Mouse (Mus musculus) kidney, adult 2 months (tissue): ENCODE measurements around the gene Nup107. TPM values are rescaled to one million over a fixed set of nuclear protein-coding genes. Genes with fewer than 3 reads are reported as not detected.

Experiments
- DNase-seq: peaks from one replicate; pipeline ENCODE4 v3.0.0; 2021
- H3K27ac ChIP-seq: fragments of 200-500 bp; 2 replicates; pipeline ENCODE4 v1.5.1; 2012; ENCODE audit warnings: low read depth, low read length, control low read depth, inconsistent platforms; ENCODE audit not compliant: insufficient read depth
- H3K27me3 ChIP-seq: fragments of 200-500 bp; replicated peaks from 2 replicates; pipeline ENCODE4 v1.6.1; 2012; ENCODE audit warnings: mild to moderate bottlenecking, moderate library complexity, low read length, inconsistent platforms; ENCODE audit not compliant: control insufficient read depth, insufficient read depth
- H3K36me3 ChIP-seq: fragments of 200-500 bp; 2 replicates; pipeline ENCODE4 v1.6.1; 2012; ENCODE audit warnings: mild to moderate bottlenecking, moderate library complexity, low read length, inconsistent platforms; ENCODE audit not compliant: control insufficient read depth, insufficient read depth
- H3K4me1 ChIP-seq: fragments of 200-500 bp; 2 replicates; pipeline ENCODE4 v1.6.1; 2011; ENCODE audit warnings: low read length; ENCODE audit not compliant: control insufficient read depth, insufficient read depth
- H3K4me3 ChIP-seq: fragments of 200-500 bp; 2 replicates; pipeline ENCODE4 v1.5.1; 2011; ENCODE audit warnings: mild to moderate bottlenecking, low read depth, low read length, control low read depth; ENCODE audit not compliant: insufficient read depth
- CTCF ChIP-seq: fragments of 200-500 bp; conservative IDR thresholded peaks from 2 replicates; pipeline ENCODE4 v1.5.1; 2011; ENCODE audit warnings: low read depth, mild to moderate bottlenecking, control low read depth, low read length, moderate library complexity, mixed read lengths; ENCODE audit not compliant: insufficient read depth, insufficient read length
- POLR2A ChIP-seq: fragments of 200-500 bp; IDR thresholded peaks from one replicate; pipeline ENCODE4 v1.6.1; 2011; ENCODE audit warnings: low read depth, low read length, control low read depth
- WGBS: fragments of 180-500 bp; shearing (Covaris S2); methylation state at CpG from one replicate; pipeline ENCODE4 v1.1.7; 2018; 5-methylcytosine and 5-hydroxymethylcytosine counted together
- polyA plus RNA-seq: library from polyadenylated mRNA; depleted of rRNA; stranded (reverse); fragments of >200 nt; gene quantifications from 2 replicates; pipeline ENCODE4 v1.2.3, GENCODE M21; 2012

Gene Nup107
- polyA plus RNA-seq, 1 experiment, result 4.6 TPM

DNA sequence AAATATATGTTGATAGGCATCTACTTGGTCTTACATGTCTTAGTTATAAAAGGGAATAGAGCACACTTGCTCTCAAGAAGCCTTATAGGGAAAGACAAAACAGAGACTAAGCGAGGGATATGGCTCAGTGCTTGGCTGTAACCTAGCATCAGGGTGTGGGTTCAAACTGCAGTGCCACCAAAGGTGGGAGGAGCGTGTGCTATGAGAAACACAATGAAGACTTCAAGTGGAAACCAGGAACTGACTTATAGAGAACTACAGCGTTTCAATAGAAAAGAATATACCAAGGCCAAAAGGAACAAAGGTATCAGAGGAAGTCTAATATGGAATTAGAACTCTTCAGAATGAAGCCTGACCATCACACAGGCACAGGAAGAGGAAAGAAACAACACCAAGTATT, 38.3 kb upstream of the Nup107 start:
- no peak for DNase-seq
- 80% methylated on average over 3 of the region's 3 CpGs for WGBS
- no peak for TF ChIP-seq POLR2A
- TF ChIP-seq CTCF, result no peak
- no peaks in the 10 kb centered on the region for H3K27me3 ChIP-seq
- no peaks in the 10 kb centered on the region for H3K36me3 ChIP-seq
- no peak overlapping the region for H3K4me3 ChIP-seq
- H3K4me1 ChIP-seq, result peaks cover 34% of the 10 kb centered on the region
- H3K27ac ChIP-seq, result no peak overlapping the region

- TF ChIP-seq CTCF (no peak), POLR2A (no peak)
- Histone ChIP-seq H3K4me1 (peaks cover 41% of the 10 kb centered on the region), H3K4me3 (no peak overlapping the region), H3K27me3 (no peaks in the 10 kb centered on the region), H3K27ac (peak overlapping the region; percentile 1; the same call in 1 of the 2 replicates), H3K36me3 (no peaks in the 10 kb centered on the region)
- DNase-seq, result peak; percentile 13
- WGBS, result 74% methylated on average over 7 of the region's 7 CpGs
Observed at GRCm38 (mm10) chr10:117829472-117830155, 37.1 kb upstream of the Nup107 start.

DNA sequence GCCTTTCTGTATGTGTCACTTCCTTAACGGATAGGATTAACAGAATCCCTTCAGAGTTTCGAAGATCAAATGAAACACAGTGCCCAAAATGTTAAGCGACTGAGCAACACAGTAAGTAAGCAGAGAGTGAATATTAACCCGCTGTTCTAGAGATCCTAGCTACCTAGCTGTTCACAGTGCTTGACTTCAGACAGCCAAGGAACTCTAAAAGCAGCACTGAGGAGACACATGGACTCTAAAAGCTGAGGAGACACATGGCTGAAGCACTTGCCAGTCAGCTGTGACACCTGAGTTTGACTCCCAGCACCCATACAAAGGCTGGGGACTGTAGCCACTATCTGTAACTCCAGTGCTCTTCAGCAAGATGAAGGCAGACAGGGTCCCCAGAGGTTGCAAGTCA, 36.5 kb upstream of the Nup107 start:
- Histone ChIP-seq H3K27me3 (no peaks in the 10 kb centered on the region), H3K36me3 (no peaks in the 10 kb centered on the region), H3K27ac (peak overlapping the region; percentile 1; the same call in 1 of the 2 replicates), H3K4me3 (no peak overlapping the region), H3K4me1 (peaks cover 43% of the 10 kb centered on the region)
- DNase-seq, result peak; percentile 54
- no peak for TF ChIP-seq POLR2A
- WGBS, result 26% methylated on average over 4 of the region's 4 CpGs

GRCm38 (mm10) chr10:117828536-117828935, 36.0 kb upstream of the Nup107 start:
- H3K4me3 ChIP-seq, result no peak overlapping the region
- TF ChIP-seq CTCF (no peak), POLR2A (no peak)
- H3K27ac ChIP-seq, result peak overlapping the region; percentile 73
- H3K36me3 ChIP-seq, result no peaks in the 10 kb centered on the region; the same call in none of the 2 replicates
- peak; percentile 23 for DNase-seq
- H3K4me1 ChIP-seq, result peaks cover 42% of the 10 kb centered on the region
- 19% methylated on average over 4 of the region's 4 CpGs for WGBS
- no peaks in the 10 kb centered on the region for H3K27me3 ChIP-seq

DNA sequence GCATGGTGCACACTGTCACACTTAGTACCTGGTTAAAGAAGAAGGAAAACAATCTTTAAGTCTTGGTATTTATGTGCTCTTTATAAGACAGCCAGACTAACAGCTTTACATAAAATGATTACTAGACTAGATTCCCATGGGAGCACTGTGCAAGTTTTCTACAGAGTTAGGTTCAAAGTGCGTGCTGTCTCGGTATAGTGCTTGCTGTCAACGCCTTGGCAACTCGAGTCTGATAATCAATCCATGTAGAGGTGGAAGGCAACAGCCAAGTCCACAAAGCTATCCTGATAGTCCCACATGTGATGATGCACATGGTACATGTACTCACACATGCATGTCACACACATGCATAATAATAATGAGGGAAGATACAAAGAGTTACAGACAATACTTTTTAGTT, 32.1 kb upstream of the Nup107 start:
- Histone ChIP-seq H3K4me3 (no peak overlapping the region), H3K27ac (no peak overlapping the region), H3K27me3 (no peaks in the 10 kb centered on the region), H3K4me1 (peaks cover 33% of the 10 kb centered on the region), H3K36me3 (peaks cover 5% of the 10 kb centered on the region)
- TF ChIP-seq POLR2A (no peak), CTCF (no peak)
- WGBS, result 42% methylated on average over 4 of the region's 4 CpGs
- peak; percentile 24 for DNase-seq

DNA sequence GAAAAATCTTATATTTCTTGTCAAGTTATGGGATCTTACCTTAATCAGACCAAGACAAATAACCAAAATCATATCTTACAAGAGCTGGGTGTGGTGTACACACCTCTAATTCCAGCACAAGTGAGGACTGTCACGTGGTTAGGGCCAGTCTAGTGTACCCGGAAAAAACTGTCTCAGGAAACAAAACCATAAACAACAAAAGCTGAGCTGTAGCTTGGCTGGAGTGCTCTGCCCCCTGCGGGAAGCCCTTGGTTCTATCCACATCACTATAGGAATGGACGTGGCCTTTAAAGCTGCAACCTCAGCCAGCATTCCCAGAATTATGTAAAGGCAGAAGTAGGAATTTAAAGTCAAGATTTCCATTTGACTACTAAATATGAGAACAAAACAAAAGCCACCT, 31.6 kb upstream of the Nup107 start:
- DNase-seq, result peak; percentile 28
- Histone ChIP-seq H3K27me3 (no peaks in the 10 kb centered on the region), H3K27ac (no peak overlapping the region), H3K36me3 (peaks cover 5% of the 10 kb centered on the region), H3K4me1 (peaks cover 28% of the 10 kb centered on the region), H3K4me3 (no peak overlapping the region)
- no peak for TF ChIP-seq CTCF
- no peak for TF ChIP-seq POLR2A
- 55% methylated on average over 4 of the region's 4 CpGs for WGBS

DNA sequence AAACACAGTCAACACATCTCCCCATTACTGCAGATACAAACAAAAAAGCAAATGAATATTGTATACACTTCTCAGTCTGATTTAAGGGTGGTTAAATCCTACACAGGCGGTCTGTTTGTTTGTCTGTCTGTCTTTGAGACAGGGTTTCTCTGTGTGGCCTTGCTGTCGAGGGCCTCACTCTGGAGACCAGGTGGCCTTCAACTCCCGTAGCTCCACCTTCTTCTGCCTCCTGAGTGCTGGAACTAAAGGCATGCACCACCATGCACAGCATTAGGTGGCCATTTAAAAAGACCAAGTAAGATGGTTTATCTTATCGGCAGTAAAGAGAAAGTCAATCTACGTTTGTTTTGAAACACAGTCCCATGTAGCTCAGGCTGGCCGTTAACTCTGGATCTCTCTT, 30.8 kb upstream of the Nup107 start:
- H3K27ac ChIP-seq, result no peak overlapping the region
- no peak for DNase-seq
- peaks cover 23% of the 10 kb centered on the region for H3K4me1 ChIP-seq
- 78% methylated on average over 6 of the region's 6 CpGs for WGBS
- no peaks in the 10 kb centered on the region for H3K27me3 ChIP-seq
- TF ChIP-seq POLR2A (no peak), CTCF (no peak)
- peaks cover 8% of the 10 kb centered on the region for H3K36me3 ChIP-seq
- H3K4me3 ChIP-seq, result no peak overlapping the region
